ENCODE assay signal across 28 mouse cellular contexts in genomic region chr4:134604472-134604871, GRCm38 (mm10). TPM values are rescaled to one million over a fixed set of nuclear protein-coding genes. Genes with fewer than 3 reads are reported as not detected.
DNase-seq lines count a peak whose midpoint lies in the region; ATAC-seq and TF ChIP-seq lines count a peak whose summit lies in the region.
"Had no signal": no experiment of that assay in that cellular context is flagged by ENCODE, and none has a peak within 500 bp of the region (broad histone marks: within the 10 kb centered on the region; RNA-seq: fewer than 3 reads in every experiment).

No protein-coding gene starts in this region.

- H3K9ac ChIP-seq in forebrain, embryonic 13.5 days, result no peak overlapping the region
- 0 out of 2 replicates have a peak overlapping the region, but pooled peaks have one; percentile 2 for H3K9ac ChIP-seq in hindbrain, embryonic 16.5 days (ENCODE audit: low read depth, low read length)
- no peak overlapping the region for H3K9ac ChIP-seq in hindbrain, embryonic 12.5 days
- H3K9ac ChIP-seq in embryonic facial prominence, embryonic 11.5 days (replicated peaks; ENCODE audit: low read length), result no peak overlapping the region
- H3K9ac ChIP-seq: embryonic facial prominence, embryonic 13.5 days; forebrain, postnatal 0 days; heart, embryonic 13.5 days; hindbrain, embryonic 14.5 days had no signal

- 0 out of 2 replicates have a peak overlapping the region, but pooled peaks have one; percentile 4 for H3K27ac ChIP-seq in forebrain, embryonic 10.5 days
- H3K27ac ChIP-seq in forebrain, embryonic 13.5 days, result no peak overlapping the region
- no peak overlapping the region for H3K27ac ChIP-seq in hindbrain, embryonic 16.5 days (ENCODE audit: low read depth, low read length)
- no peak overlapping the region for H3K27ac ChIP-seq in hindbrain, embryonic 12.5 days
- H3K27ac ChIP-seq in embryonic facial prominence, embryonic 11.5 days (replicated peaks; ENCODE audit: low read depth, low read length), result no peak overlapping the region
- no peak overlapping the region for H3K27ac ChIP-seq in cerebellum, adult 2 months (ENCODE audit: insufficient read depth, low read length)
- H3K27ac ChIP-seq: embryonic facial prominence, embryonic 13.5 days; gastrocnemius, adult 2 months; heart, embryonic 13.5 days; hindbrain, embryonic 14.5 days had no signal

- H3K36me3 ChIP-seq in forebrain, embryonic 10.5 days (replicated peaks), result no peaks in the 10 kb centered on the region
- H3K36me3 ChIP-seq in forebrain, embryonic 13.5 days (ENCODE audit: poor library complexity, severe bottlenecking), result no peaks in the 10 kb centered on the region
- no peaks in the 10 kb centered on the region for H3K36me3 ChIP-seq in hindbrain, embryonic 16.5 days (ENCODE audit: control insufficient read depth, insufficient read depth, low read length)
- H3K36me3 ChIP-seq in hindbrain, embryonic 12.5 days, result no peaks in the 10 kb centered on the region
- no peaks in the 10 kb centered on the region for H3K36me3 ChIP-seq in embryonic facial prominence, embryonic 11.5 days (replicated peaks; ENCODE audit: control insufficient read depth, insufficient read depth, low read depth, low read length)
- H3K36me3 ChIP-seq: embryonic facial prominence, embryonic 13.5 days; heart, embryonic 13.5 days had no signal

- no peak for ATAC-seq in forebrain, embryonic 13.5 days
- no peak for ATAC-seq in hindbrain, embryonic 16.5 days
- no peak for ATAC-seq in hindbrain, embryonic 12.5 days (ENCODE audit: low FRiP score)
- no peak for ATAC-seq in embryonic facial prominence, embryonic 11.5 days (replicated peaks; ENCODE audit: insufficient number of reproducible peaks, low FRiP score, low TSS enrichment, low read depth)
- ATAC-seq: CD4-positive, CD25-positive, alpha-beta regulatory T cell, adult 4 months; forebrain, embryonic 14.5 days; forebrain, postnatal 0 days; intestine, postnatal 0 days; Patski had no signal

- no peak for TF ChIP-seq POLR2A in cerebellum, adult 2 months (IDR thresholded peaks at IDR 0.05; ENCODE audit: borderline replicate concordance, insufficient read depth, low read length)

- no peak for DNase-seq in forebrain, embryonic 10.5 days (ENCODE audit: extremely low spot score, low spot score)
- peak; percentile 67 for DNase-seq in MN1 (ENCODE audit: low spot score)
- peak; percentile 41 for DNase-seq in embryonic facial prominence, embryonic 11.5 days (ENCODE audit: low spot score)
- no peak for DNase-seq in layer of hippocampus, postnatal 10 days (ENCODE audit: low spot score in 2 of 2)
- no peak for DNase-seq in cerebellum, adult 2 months
- DNase-seq: adrenal gland, postnatal 10 days; B cell, adult 2 months; cerebellum, adult 11 months; cerebellum, adult 9-10 months; cerebellum, postnatal 14 days; forebrain, postnatal 0 days; gastrocnemius, adult 2 months; gastrocnemius, postnatal 14 days; heart, adult 18-20 months; heart, postnatal 14 days; heart, postnatal 4 days; kidney, adult 2 months had no signal

- WGBS in forebrain, embryonic 10.5 days, result 63% methylated on average over 4 of the region's 4 CpGs
- whole genome bisulfite sequencing in forebrain, embryonic 13.5 days, result 75% methylated on average over 4 of the region's 4 CpGs
- WGBS in hindbrain, embryonic 16.5 days, result 46% methylated on average over 4 of the region's 4 CpGs
- 56% methylated on average over 4 of the region's 4 CpGs for WGBS in hindbrain, embryonic 12.5 days
- 31% methylated on average over 4 of the region's 4 CpGs for WGBS in embryonic facial prominence, embryonic 11.5 days
- WGBS in cerebellum, adult 2 months, result 60% methylated on average over 4 of the region's 4 CpGs

- H3K4me1 ChIP-seq in forebrain, embryonic 10.5 days, result peaks cover 61% of the 10 kb centered on the region
- H3K4me1 ChIP-seq in forebrain, embryonic 13.5 days, result peaks cover 17% of the 10 kb centered on the region
- peaks cover 25% of the 10 kb centered on the region for H3K4me1 ChIP-seq in hindbrain, embryonic 16.5 days (ENCODE audit: control insufficient read depth, insufficient read depth, low read depth, low read length)
- H3K4me1 ChIP-seq in hindbrain, embryonic 12.5 days, result peaks cover 32% of the 10 kb centered on the region
- H3K4me1 ChIP-seq in embryonic facial prominence, embryonic 11.5 days (ENCODE audit: control insufficient read depth, insufficient read depth, low read length), result peaks cover 7% of the 10 kb centered on the region; the same call in 1 of the 2 replicates
- peaks cover 63% of the 10 kb centered on the region for H3K4me1 ChIP-seq in cerebellum, adult 2 months (ENCODE audit: control insufficient read depth, insufficient read depth, low read length)

- H3K9me3 ChIP-seq in forebrain, embryonic 10.5 days, result no peaks in the 10 kb centered on the region
- no peaks in the 10 kb centered on the region for H3K9me3 ChIP-seq in forebrain, embryonic 13.5 days (replicated peaks)
- H3K9me3 ChIP-seq in hindbrain, embryonic 16.5 days (ENCODE audit: control insufficient read depth, low read length), result no peaks in the 10 kb centered on the region
- H3K9me3 ChIP-seq in hindbrain, embryonic 12.5 days (replicated peaks), result no peaks in the 10 kb centered on the region
- H3K9me3 ChIP-seq in embryonic facial prominence, embryonic 11.5 days (replicated peaks; ENCODE audit: control insufficient read depth, low read length), result no peaks in the 10 kb centered on the region
- H3K9me3 ChIP-seq: embryonic facial prominence, embryonic 13.5 days; heart, embryonic 13.5 days had no signal

- H3K27me3 ChIP-seq in forebrain, embryonic 10.5 days (ENCODE audit: poor library complexity, severe bottlenecking), result no peaks in the 10 kb centered on the region
- H3K27me3 ChIP-seq in forebrain, embryonic 13.5 days, result no peaks in the 10 kb centered on the region; the same call in 1 of the 2 replicates
- H3K27me3 ChIP-seq in hindbrain, embryonic 16.5 days (replicated peaks; ENCODE audit: control insufficient read depth, insufficient read depth, low read length), result no peaks in the 10 kb centered on the region
- H3K27me3 ChIP-seq in hindbrain, embryonic 12.5 days, result no peaks in the 10 kb centered on the region; the same call in 1 of the 2 replicates
- no peaks in the 10 kb centered on the region for H3K27me3 ChIP-seq in embryonic facial prominence, embryonic 11.5 days (ENCODE audit: control insufficient read depth, insufficient read depth, low read length)
- H3K27me3 ChIP-seq in cerebellum, adult 2 months (ENCODE audit: control insufficient read depth, insufficient read depth, low read length), result no peaks in the 10 kb centered on the region
- H3K27me3 ChIP-seq: heart, embryonic 13.5 days; Patski had no signal

- H3K4me3 ChIP-seq in forebrain, embryonic 10.5 days, result no peak overlapping the region
- no peak overlapping the region for H3K4me3 ChIP-seq in forebrain, embryonic 13.5 days
- no peak overlapping the region for H3K4me3 ChIP-seq in hindbrain, embryonic 16.5 days (ENCODE audit: low read length)
- H3K4me3 ChIP-seq in hindbrain, embryonic 12.5 days, result no peak overlapping the region
- no peak overlapping the region for H3K4me3 ChIP-seq in embryonic facial prominence, embryonic 11.5 days (ENCODE audit: low read depth, low read length)
- no peak overlapping the region for H3K4me3 ChIP-seq in cerebellum, adult 2 months (replicated peaks; ENCODE audit: insufficient read depth, low read depth, low read length)
- H3K4me3 ChIP-seq: embryonic facial prominence, embryonic 13.5 days; erythroblast, embryonic 14.5 days; gastrocnemius, adult 2 months; heart, embryonic 13.5 days had no signal

- TF ChIP-seq CTCF in cerebellum, adult 2 months (IDR thresholded peaks at IDR 0.05; ENCODE audit: borderline replicate concordance, insufficient read depth, low read depth, low read length), result no peak

- H3K4me2 ChIP-seq in forebrain, embryonic 13.5 days, result no peak overlapping the region
- H3K4me2 ChIP-seq in hindbrain, embryonic 16.5 days (ENCODE audit: low read length), result no peak overlapping the region
- H3K4me2 ChIP-seq in hindbrain, embryonic 12.5 days (replicated peaks), result no peak overlapping the region
- H3K4me2 ChIP-seq in embryonic facial prominence, embryonic 11.5 days (ENCODE audit: low read depth, low read length), result no peak overlapping the region
- H3K4me2 ChIP-seq: embryonic facial prominence, embryonic 13.5 days; heart, embryonic 13.5 days; hindbrain, embryonic 14.5 days had no signal

RNA-seq across cellular contexts. Expression of gene Selenon, which starts 52.5 kb away (rescaled TPM):
- polyA plus RNA-seq in forebrain, embryonic 10.5 days (2016; fragmentation: Nextera tagmentation; extraction: Ambion mirVana), result 8.3 and 9.3 TPM in 2 replicates
- 9.3 and 11.1 TPM in 2 replicates for polyA plus RNA-seq in forebrain, embryonic 13.5 days (2015; fragmentation: Nextera tagmentation; extraction: Ambion mirVana)
- 6.7 and 7.0 TPM in 2 replicates for polyA plus RNA-seq in hindbrain, embryonic 16.5 days (2015; fragmentation: Nextera tagmentation; extraction: Ambion mirVana)
- 36.7 and 42.8 TPM in 2 replicates for polyA plus RNA-seq in hindbrain, embryonic 12.5 days (2016; fragmentation: Nextera tagmentation; extraction: Ambion mirVana)
- polyA plus RNA-seq in embryonic facial prominence, embryonic 11.5 days (2014; fragmentation: Nextera tagmentation; extraction: Ambion mirVana), result 23.6 and 34.4 TPM in 2 replicates
- total RNA-seq in layer of hippocampus, postnatal 10 days (2021), result 10 to 100 TPM; 16.9 TPM
- 37.8 and 43.1 TPM in 2 replicates for polyA plus RNA-seq in cerebellum, adult 2 months (2012; rRNA removed)

Comparison
In these comparisons a context has a peak if more than half of its experiments do, and no peak if none do; other contexts are left out.
1. DNase-seq: peak in MN1 (single experiment) and embryonic facial prominence, embryonic 11.5 days (single experiment); none in forebrain, embryonic 10.5 days (single experiment), layer of hippocampus, postnatal 10 days (0 of 2) and cerebellum, adult 2 months (0 of 2).